Mouse (Mus musculus): ENCODE results near the gene Pbx1. TPM values are rescaled to one million over a fixed set of nuclear protein-coding genes. Genes with fewer than 3 reads are reported as not detected.

Pbx1 gene
- polyA plus RNA-seq, 1 experiment from 2014 or later, result 48.8 TPM

DNA sequence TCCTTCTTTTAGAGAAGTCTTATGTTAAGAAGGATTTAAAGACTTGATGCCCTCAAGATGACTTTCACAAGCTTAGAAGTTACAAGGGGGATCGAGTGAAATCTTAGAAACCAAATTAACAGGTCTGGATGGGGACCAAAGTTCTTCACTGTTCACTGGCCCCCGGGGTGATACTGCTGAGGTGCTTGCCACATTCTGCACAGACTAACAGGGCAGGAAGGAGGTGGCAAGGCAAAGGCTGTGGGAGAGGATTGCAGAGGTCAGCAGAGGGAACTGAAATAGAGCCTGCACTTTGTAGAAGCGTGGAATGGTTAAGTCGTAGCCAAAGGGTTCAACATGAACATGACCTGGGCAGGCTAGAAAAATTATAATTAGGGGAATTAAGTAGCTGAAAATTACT, 256.5 kb downstream of the Pbx1 start:
- whole genome bisulfite sequencing, result 86% methylated on average over 4 of the region's 4 CpGs
- peaks cover 10% of the 10 kb centered on the region; the same call in 1 of the 2 replicates for H3K4me1 ChIP-seq (ENCODE audit: insufficient read depth)
- H3K27ac ChIP-seq (ENCODE audit: low read depth), result no peak overlapping the region
- no peaks in the 10 kb centered on the region for H3K9me3 ChIP-seq (ENCODE audit: low read depth, low read length)
- DNase-seq, result no peak
- no peak overlapping the region for H3K9ac ChIP-seq
- TF ChIP-seq CTCF (IDR thresholded peaks at IDR 0.05; ENCODE audit: low read depth), result no peak
- H3K4me2 ChIP-seq, result no peak overlapping the region
- no peak for ATAC-seq (ENCODE audit: insufficient read depth)
- H3K27me3 ChIP-seq (ENCODE audit: insufficient read depth, low read length), result no peaks in the 10 kb centered on the region
- no peak overlapping the region for H3K4me3 ChIP-seq (ENCODE audit: low read depth, low read length)
- peaks cover 17% of the 10 kb centered on the region for H3K36me3 ChIP-seq (ENCODE audit: insufficient read depth)

DNA sequence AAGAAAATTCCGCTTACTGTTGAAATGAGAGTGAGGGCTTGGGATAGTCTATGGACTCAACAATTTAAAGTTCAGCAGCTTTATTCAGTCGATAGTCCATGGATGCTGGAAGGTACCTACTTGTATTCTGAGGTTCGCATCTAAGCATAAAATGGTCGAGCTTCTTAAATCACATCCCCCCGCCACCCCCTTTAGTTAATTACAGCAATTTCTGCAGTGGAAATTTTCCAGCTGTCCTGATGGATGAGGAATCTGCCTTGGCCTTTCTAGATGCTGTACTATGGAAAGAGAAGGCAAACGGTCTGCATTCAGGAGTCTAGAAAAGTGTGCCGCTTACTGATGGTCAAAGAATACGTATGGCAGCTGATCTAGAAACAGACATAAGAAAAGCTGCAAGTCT, 262.3 kb downstream of the Pbx1 start:
- H3K4me1 ChIP-seq (ENCODE audit: insufficient read depth), result 0 out of 2 replicates have a peak, but pooled peaks cover 2% of the 10 kb centered on the region
- no peak overlapping the region for H3K4me3 ChIP-seq (ENCODE audit: low read depth, low read length)
- no peak overlapping the region for H3K4me2 ChIP-seq
- no peaks in the 10 kb centered on the region for H3K27me3 ChIP-seq (ENCODE audit: insufficient read depth, low read length)
- no peak for TF ChIP-seq CTCF (IDR thresholded peaks at IDR 0.05; ENCODE audit: low read depth)
- ATAC-seq (ENCODE audit: insufficient read depth) (no peak), DNase-seq (no peak)
- no peaks in the 10 kb centered on the region for H3K9me3 ChIP-seq (ENCODE audit: low read depth, low read length)
- 77% methylated on average over 8 of the region's 8 CpGs for WGBS
- H3K36me3 ChIP-seq (ENCODE audit: insufficient read depth), result peaks cover 9% of the 10 kb centered on the region
- no peak overlapping the region for H3K9ac ChIP-seq
- no peak overlapping the region for H3K27ac ChIP-seq (ENCODE audit: low read depth)

DNA sequence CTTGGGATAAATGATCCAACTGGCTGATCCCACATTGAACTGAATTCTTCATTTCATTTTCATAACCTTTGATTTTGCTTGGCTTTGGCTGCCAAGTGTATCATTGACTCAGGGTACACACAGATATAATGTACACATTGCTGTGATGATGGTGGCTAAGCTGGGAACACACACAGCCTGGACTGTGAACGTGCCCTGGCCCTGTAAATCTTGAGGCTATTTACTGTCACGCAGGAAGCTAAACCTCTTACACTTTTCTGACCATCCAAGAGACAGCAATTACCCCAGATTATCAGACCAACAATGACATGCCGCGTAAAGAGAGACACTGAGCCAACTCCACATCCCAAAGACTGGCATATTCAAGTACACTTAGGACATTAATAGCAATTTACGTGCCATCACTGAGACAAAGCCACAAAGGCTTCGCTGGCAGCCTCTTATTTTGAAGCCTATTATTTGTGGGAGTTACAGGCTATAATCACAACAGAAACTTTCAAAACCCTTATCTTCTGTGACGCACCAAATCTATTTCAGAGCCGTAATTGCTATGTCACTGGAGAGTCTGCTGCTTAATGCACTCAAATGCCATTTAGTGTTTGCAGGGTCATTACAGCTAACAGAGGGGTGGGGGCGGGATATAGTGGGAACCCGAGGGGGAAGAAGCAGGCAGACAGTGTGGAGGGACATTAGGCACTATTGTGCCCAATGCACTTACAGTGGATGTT, 262.9 kb downstream of the Pbx1 start:
- peak; percentile 24; the same call in 1 of the 2 replicates for ATAC-seq (ENCODE audit: insufficient read depth)

DNA sequence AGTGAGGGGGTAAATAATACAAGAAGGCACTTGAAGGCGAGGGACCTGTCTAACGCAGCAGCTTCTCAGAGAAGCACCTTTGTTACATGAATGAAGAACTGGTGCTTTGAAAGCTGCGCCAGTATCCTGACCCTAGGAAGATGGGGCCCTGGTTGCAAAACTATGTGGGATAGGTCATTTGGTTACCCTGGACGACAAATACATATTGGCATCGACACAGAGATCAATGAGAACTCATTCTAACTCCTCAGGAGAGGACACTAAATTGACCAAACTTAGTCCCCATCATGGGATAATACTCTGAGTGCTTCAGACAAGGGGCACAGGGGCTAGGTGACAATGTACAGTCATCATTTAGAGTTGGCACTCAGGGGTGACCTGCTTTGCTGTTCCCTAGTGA, 264.3 kb downstream of the Pbx1 start:
- Histone ChIP-seq H3K27me3 (ENCODE audit: insufficient read depth, low read length) (no peaks in the 10 kb centered on the region), H3K9ac (no peak overlapping the region), H3K4me1 (ENCODE audit: insufficient read depth) (0 out of 2 replicates have a peak, but pooled peaks cover 2% of the 10 kb centered on the region), H3K9me3 (ENCODE audit: low read depth, low read length) (no peaks in the 10 kb centered on the region), H3K4me3 (ENCODE audit: low read depth, low read length) (no peak overlapping the region), H3K36me3 (ENCODE audit: insufficient read depth) (no peaks in the 10 kb centered on the region; the same call in 1 of the 2 replicates), H3K4me2 (no peak overlapping the region), H3K27ac (ENCODE audit: low read depth) (no peak overlapping the region)
- ATAC-seq (ENCODE audit: insufficient read depth) (no peak), DNase-seq (no peak)
- WGBS, result 81% methylated on average over 5 of the region's 5 CpGs
- no peak for TF ChIP-seq CTCF (IDR thresholded peaks at IDR 0.05; ENCODE audit: low read depth)

More for the DNA sequence above, 262.9 kb downstream of the Pbx1 start:
- Histone ChIP-seq H3K27ac (ENCODE audit: low read depth) (no peak overlapping the region), H3K4me3 (ENCODE audit: low read depth, low read length) (no peak overlapping the region), H3K27me3 (ENCODE audit: insufficient read depth, low read length) (no peaks in the 10 kb centered on the region), H3K9me3 (ENCODE audit: low read depth, low read length) (no peaks in the 10 kb centered on the region), H3K36me3 (ENCODE audit: insufficient read depth) (peaks cover 8% of the 10 kb centered on the region), H3K4me1 (ENCODE audit: insufficient read depth) (0 out of 2 replicates have a peak, but pooled peaks cover 2% of the 10 kb centered on the region), H3K4me2 (no peak overlapping the region), H3K9ac (no peak overlapping the region)
- DNase-seq, result no peak
- TF ChIP-seq CTCF (IDR thresholded peaks at IDR 0.05; ENCODE audit: low read depth), result no peak
- WGBS, result 68% methylated on average over 10 of the region's 10 CpGs

DNA sequence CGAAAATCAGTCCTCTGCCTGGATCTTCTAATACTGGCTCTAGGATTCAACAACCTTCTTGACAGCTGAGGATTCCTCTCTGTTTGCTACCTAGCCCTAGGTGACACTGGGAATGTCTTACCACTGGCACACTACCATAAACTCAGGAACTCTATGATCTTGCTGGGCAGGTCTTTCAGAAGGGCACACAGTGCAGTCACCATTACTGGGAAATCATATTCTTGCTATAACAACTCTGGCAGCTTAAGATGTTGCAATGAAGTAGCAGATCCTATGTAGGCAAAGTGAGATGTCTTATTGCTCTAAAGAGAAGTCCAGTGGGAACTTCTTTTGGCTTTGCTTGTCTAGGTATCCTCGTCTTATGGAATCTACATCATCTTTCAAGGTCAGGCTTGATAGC, 265.2 kb downstream of the Pbx1 start:
- ATAC-seq (ENCODE audit: insufficient read depth) (no peak), DNase-seq (no peak)
- Histone ChIP-seq H3K9ac (no peak overlapping the region), H3K27me3 (ENCODE audit: insufficient read depth, low read length) (no peaks in the 10 kb centered on the region), H3K27ac (ENCODE audit: low read depth) (no peak overlapping the region), H3K36me3 (ENCODE audit: insufficient read depth) (no peaks in the 10 kb centered on the region; the same call in 1 of the 2 replicates), H3K4me3 (ENCODE audit: low read depth, low read length) (no peak overlapping the region), H3K4me1 (ENCODE audit: insufficient read depth) (0 out of 2 replicates have a peak, but pooled peaks cover 2% of the 10 kb centered on the region), H3K4me2 (no peak overlapping the region), H3K9me3 (ENCODE audit: low read depth, low read length) (no peaks in the 10 kb centered on the region)
- no peak for TF ChIP-seq CTCF (IDR thresholded peaks at IDR 0.05; ENCODE audit: low read depth)
- 86% methylated on average over 2 of the region's 2 CpGs for WGBS

DNA sequence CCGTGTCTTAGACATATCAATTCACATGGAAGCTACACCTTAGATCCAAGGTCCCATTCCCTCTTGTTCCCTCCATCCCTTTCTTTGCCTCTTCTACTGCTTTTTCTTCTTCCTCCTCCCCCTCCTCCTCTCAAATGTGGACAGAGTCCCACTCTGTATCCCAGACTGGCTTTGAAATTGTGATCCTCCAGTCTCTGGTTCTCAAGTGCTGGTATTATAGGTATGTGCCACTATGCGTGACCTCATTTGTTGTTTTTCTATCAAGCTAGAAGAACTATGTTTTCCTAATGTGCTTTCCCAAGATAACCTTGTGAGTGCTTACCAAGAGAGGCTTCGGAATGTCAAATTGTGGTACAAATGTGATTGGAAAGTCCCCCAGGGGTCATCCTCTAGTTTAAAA, 267.1 kb downstream of the Pbx1 start:
- H3K27ac ChIP-seq (ENCODE audit: low read depth), result no peak overlapping the region
- no peaks in the 10 kb centered on the region for H3K27me3 ChIP-seq (ENCODE audit: insufficient read depth, low read length)
- 0 out of 2 replicates have a peak, but pooled peaks cover under 1% of the 10 kb centered on the region for H3K4me1 ChIP-seq (ENCODE audit: insufficient read depth)
- no peak overlapping the region for H3K4me3 ChIP-seq (ENCODE audit: low read depth, low read length)
- H3K36me3 ChIP-seq (ENCODE audit: insufficient read depth), result no peaks in the 10 kb centered on the region; the same call in 1 of the 2 replicates
- no peak overlapping the region for H3K4me2 ChIP-seq
- no peaks in the 10 kb centered on the region for H3K9me3 ChIP-seq (ENCODE audit: low read depth, low read length)
- DNase-seq (no peak), ATAC-seq (ENCODE audit: insufficient read depth) (no peak)
- TF ChIP-seq CTCF (IDR thresholded peaks at IDR 0.05; ENCODE audit: low read depth), result no peak
- H3K9ac ChIP-seq, result no peak overlapping the region
- WGBS, result 59% methylated on average over 3 of the region's 3 CpGs

DNA sequence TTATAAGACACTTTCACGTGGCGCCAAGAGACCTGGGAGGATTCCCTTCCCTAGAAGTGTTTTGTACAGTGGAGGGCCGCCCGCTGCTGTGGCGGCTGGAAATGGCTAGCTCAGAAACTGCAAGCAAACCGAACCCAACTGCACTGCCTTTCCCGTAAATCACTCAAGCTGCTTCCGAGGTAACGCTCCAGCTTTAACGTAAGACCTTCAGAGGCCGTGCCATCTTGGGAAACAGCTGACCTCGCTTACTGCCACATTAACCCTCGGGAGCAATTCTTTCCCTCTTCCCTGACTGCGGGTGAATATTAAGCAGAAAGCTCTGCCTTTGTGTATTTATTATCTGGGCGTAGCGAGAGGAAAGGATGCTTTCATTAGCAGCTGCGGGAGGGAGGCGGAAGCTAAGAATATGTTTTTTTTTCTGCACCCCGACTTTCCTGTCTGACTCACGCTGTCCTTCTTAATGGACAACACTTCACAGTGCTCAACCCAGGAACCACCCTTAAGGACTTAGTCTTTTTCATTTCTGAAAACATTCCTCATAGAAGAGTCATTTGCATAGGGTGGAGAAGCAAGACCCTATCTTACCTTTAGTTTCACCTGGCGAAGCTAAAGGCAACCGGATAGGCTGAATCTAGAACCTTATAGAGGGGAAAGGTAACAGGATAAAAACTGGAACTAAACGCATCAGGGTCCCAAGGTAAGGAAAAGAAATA, 268.4 kb downstream of the Pbx1 start:
- Histone ChIP-seq H3K4me2 (no peak overlapping the region), H3K27ac (ENCODE audit: low read depth) (peak overlapping the region; percentile 21; the same call in 1 of the 2 replicates), H3K9ac (no peak overlapping the region), H3K4me1 (ENCODE audit: insufficient read depth) (no peaks in the 10 kb centered on the region), H3K4me3 (ENCODE audit: low read depth, low read length) (no peak overlapping the region), H3K27me3 (ENCODE audit: insufficient read depth, low read length) (no peaks in the 10 kb centered on the region), H3K9me3 (ENCODE audit: low read depth, low read length) (no peaks in the 10 kb centered on the region), H3K36me3 (ENCODE audit: insufficient read depth) (peaks cover under 1% of the 10 kb centered on the region)
- 69% methylated on average over 23 of the region's 23 CpGs for WGBS
- DNase-seq, result no peak
- ATAC-seq (ENCODE audit: insufficient read depth), result no peak
- no peak for TF ChIP-seq CTCF (IDR thresholded peaks at IDR 0.05; ENCODE audit: low read depth)

Measured in lung, embryonic 14.5 days (tissue).